Mouse (Mus musculus) MEL (cell line): ENCODE data around the gene Nt5c3b.

Experiments
- CTCF ChIP-seq, 3 experiments: IDR thresholded peaks in 2 of 3; conservative IDR thresholded peaks in 1 of 3; 2 replicates each; pipeline ENCODE4 v1.5.1; 2011 to 2012; ENCODE audit warnings: low read length in 3 of 3, low read depth in 2 of 3, mild to moderate bottlenecking in 2 of 3, improper control_type of control experiment in 1 of 3, inconsistent platforms in 1 of 3, mixed read lengths in 1 of 3, moderate library complexity in 1 of 3; ENCODE audit not compliant: control insufficient read depth in 1 of 3, insufficient read depth in 1 of 3, poor library complexity in 1 of 3, severe bottlenecking in 1 of 3
- EP300 ChIP-seq, 2 experiments: IDR thresholded peaks; 2 replicates each; pipeline ENCODE4 v1.6.1; 2011; ENCODE audit warnings: improper control_type of control experiment in 2 of 2, low read length in 2 of 2, low read depth in 1 of 2, mild to moderate bottlenecking in 1 of 2
- POLR2A ChIP-seq, 2 experiments: IDR thresholded peaks; 2 replicates each; pipeline ENCODE4 v1.6.1; 2011 to 2012; ENCODE audit warnings: low read length in 2 of 2, mild to moderate bottlenecking in 2 of 2, control low read depth in 1 of 2, improper control_type of control experiment in 1 of 2, low read depth in 1 of 2, moderate library complexity in 1 of 2; ENCODE audit not compliant: control insufficient read depth in 1 of 2, insufficient read depth in 1 of 2, poor library complexity in 1 of 2
- USF2 ChIP-seq, 2 experiments: IDR thresholded peaks; 2 replicates each; pipeline ENCODE4 v1.6.1; 2011 to 2012; ENCODE audit warnings: improper control_type of control experiment in 2 of 2, low read length in 2 of 2, borderline replicate concordance in 1 of 2, inconsistent platforms in 1 of 2, low read depth in 1 of 2, mild to moderate bottlenecking in 1 of 2; ENCODE audit not compliant: insufficient read depth in 1 of 2

DNA sequence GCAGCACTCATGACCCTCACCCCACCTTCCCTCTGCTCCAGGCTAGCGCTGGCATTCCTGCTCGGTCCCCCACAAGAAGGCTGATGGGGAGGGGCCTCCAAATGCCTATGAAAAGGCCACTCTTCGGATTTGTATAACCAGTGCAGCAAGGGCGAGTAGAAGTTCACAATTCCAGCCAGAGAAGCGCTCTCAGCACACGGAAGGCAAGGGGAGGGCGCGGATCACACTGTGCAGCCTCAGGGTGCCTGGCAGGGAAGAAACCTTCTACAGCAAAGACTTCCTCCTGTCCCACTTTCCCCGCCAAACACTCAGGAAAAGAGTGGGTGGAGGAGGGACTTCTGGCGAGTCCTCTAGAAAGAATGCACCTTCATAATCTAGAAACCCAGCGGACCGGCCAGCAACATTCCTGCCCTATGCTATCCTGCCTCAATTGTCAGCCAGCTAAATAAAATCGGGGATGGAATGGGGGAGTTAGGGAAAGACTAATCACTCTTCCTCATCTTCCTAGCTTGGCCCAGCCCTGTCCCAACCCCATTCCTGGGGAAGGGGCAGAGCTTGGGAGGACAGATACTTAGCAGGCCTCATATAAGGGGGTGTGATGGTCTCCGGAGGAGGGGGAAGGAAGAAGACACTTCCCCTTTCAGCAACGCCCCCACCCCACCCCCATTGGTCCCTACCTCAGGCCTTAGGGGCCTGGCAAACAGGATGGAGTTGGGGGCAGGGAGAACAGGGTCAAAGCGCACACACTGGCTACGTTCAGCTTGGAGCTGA is 45.6 kb downstream of the Nt5c3b start:
- TF ChIP-seq POLR2A (IDR thresholded peaks at IDR 0.05; ENCODE audit: control insufficient read depth in 1 of 2, insufficient read depth in 1 of 2, low read depth in 1 of 2, low read length in 2 of 2, poor library complexity in 1 of 2) (no peak), EP300 (IDR thresholded peaks at IDR 0.05; ENCODE audit: low read depth in 1 of 2, low read length in 2 of 2) (no peak), USF2 (IDR thresholded peaks at IDR 0.05; ENCODE audit: borderline replicate concordance in 1 of 2, insufficient read depth in 1 of 2, low read depth in 1 of 2, low read length in 2 of 2) (no peak), CTCF (IDR thresholded peaks at IDR 0.05 in 2 of 3, conservative IDR thresholded peaks at IDR 0.05 in 1 of 3; ENCODE audit: control insufficient read depth in 1 of 3, insufficient read depth in 1 of 3, low read depth in 2 of 3, low read length in 3 of 3, poor library complexity in 1 of 3, severe bottlenecking in 1 of 3) (no peak)
